Mouse (Mus musculus) limb, embryonic 12.5 days (tissue): ENCODE measurements around the gene Txnip. TPM values are rescaled to one million over a fixed set of nuclear protein-coding genes. Genes with fewer than 3 reads are reported as not detected.
A peak's percentile ranks its signal among the peaks of the same experiment; 100 is the strongest.
"Not testable (repeated sequence)": the region's sequence is repeated elsewhere in the genome, so short reads cannot be mapped to it uniquely, and the experiment has no call there.

Experiments
- ATAC-seq: fragments of 200-750 bp; cut with Nextera tagmentation; 2 replicates; pipeline ENCODE4 v1.8.0; 2017; ENCODE audit warnings: low read depth, moderate TSS enrichment; ENCODE audit not compliant: insufficient number of reproducible peaks, insufficient read depth, low FRiP score, low TSS enrichment
- H3K27ac ChIP-seq: fragments of 300-500 bp; sonication (generic); 2 replicates; pipeline ENCODE4 v1.5.1; 2016; ENCODE audit warnings: mild to moderate bottlenecking, moderate library complexity
- H3K27me3 ChIP-seq: fragments of 300-500 bp; sonication (generic); 2 replicates; pipeline ENCODE4 v1.6.1; 2016; ENCODE audit warnings: mild to moderate bottlenecking, moderate library complexity
- H3K36me3 ChIP-seq: fragments of 300-500 bp; sonication (generic); 2 replicates; pipeline ENCODE4 v1.6.1; 2016; ENCODE audit warnings: mild to moderate bottlenecking, moderate library complexity
- H3K4me1 ChIP-seq: fragments of 300-500 bp; sonication (generic); replicated peaks from 2 replicates; pipeline ENCODE4 v1.6.1; 2016
- H3K4me2 ChIP-seq: fragments of 300-500 bp; sonication (generic); 2 replicates; pipeline ENCODE4 v1.6.1; 2016; ENCODE audit warnings: mild to moderate bottlenecking, moderate library complexity
- H3K4me3 ChIP-seq: fragments of 300-500 bp; sonication (generic); replicated peaks from 2 replicates; pipeline ENCODE4 v1.5.1; 2016; ENCODE audit warnings: mild to moderate bottlenecking
- H3K9ac ChIP-seq: fragments of 300-500 bp; sonication (generic); replicated peaks from 2 replicates; pipeline ENCODE4 v1.6.1; 2016; ENCODE audit warnings: mild to moderate bottlenecking, moderate library complexity
- H3K9me3 ChIP-seq: fragments of 300-500 bp; sonication (generic); 2 replicates; pipeline ENCODE4 v1.6.1; 2016; ENCODE audit warnings: mild to moderate bottlenecking, moderate library complexity
- WGBS: fragments of 180-500 bp; shearing (Covaris S2); methylation state at CpG from one replicate; pipeline ENCODE4 v1.1.7; 2016; 5-methylcytosine and 5-hydroxymethylcytosine counted together
- polyA plus RNA-seq: library from polyadenylated mRNA; unstranded; fragments of >200 nt; fragmentation: Nextera tagmentation; extraction: Ambion mirVana; gene quantifications from 2 replicates; pipeline ENCODE4 v1.2.1, GENCODE M21; 2016

Txnip gene
- polyA plus RNA-seq, 1 experiment from 2014 or later: 68.2 TPM

DNA sequence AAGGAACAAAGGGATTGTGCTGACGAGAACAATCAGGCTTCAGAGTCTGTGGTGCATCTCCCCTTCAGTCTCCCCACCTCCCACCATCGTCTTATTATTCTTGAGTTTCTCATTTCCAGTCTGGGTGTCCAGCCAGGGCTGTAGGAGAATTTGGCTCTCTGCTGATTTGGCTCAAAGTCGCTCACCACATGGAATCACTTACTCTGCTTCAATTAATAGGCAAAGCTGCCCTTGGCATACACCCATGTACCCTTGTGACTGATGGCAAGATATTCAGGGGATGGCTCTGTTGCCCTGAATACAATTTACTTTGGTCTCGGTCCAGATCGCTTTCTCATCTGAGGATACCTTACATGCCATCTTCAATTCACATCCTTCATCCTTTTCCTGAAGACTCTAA, 45.6 kb downstream of the Txnip start:
- H3K4me3 ChIP-seq: peak overlapping the region; percentile 87
- H3K27me3 ChIP-seq: peaks cover 12% of the 10 kb centered on the region
- 63% methylated on average over 5 of the region's 5 CpGs for WGBS
- H3K9me3 ChIP-seq: no peaks in the 10 kb centered on the region
- ATAC-seq: no peak
- peaks cover 33% of the 10 kb centered on the region for H3K4me1 ChIP-seq
- no peak overlapping the region for H3K27ac ChIP-seq
- H3K9ac ChIP-seq: peak overlapping the region; percentile 96
- H3K36me3 ChIP-seq: peaks cover 10% of the 10 kb centered on the region; the same call in 1 of the 2 replicates
- H3K4me2 ChIP-seq: peak overlapping the region; percentile 78

- not testable (repeated sequence) for H3K36me3 ChIP-seq, H3K27ac ChIP-seq, H3K4me2 ChIP-seq, ATAC-seq, H3K27me3 ChIP-seq, H3K9me3 ChIP-seq, H3K4me3 ChIP-seq, H3K9ac ChIP-seq
- H3K4me1 ChIP-seq: peaks cover 22% of the 10 kb centered on the region
- 86% methylated on average over 4 of the region's 4 CpGs for WGBS
Observed at GRCm38 (mm10) chr3:96606007-96606406, 48.2 kb downstream of the Txnip start.

DNA sequence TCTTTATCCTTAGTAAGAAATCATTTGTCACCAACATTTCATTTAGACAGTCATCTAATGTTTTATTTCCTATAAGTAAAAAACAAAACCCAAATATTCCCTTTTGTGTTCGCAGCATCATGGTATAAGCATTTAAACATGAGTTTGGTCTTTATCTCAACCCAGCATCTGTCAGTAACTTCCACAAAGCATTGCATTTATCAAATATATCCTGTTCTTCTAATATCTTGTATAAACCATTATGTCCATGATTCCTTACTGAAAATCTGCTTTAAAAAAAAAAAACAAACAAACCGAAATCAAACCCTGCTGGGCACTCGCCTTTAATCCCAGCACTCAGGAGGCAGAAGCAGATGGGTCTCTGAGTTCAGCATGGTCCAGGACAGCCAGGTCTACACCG, 48.9 kb downstream of the Txnip start:
- no peak for ATAC-seq
- no peak overlapping the region for H3K4me3 ChIP-seq
- no peak overlapping the region for H3K9ac ChIP-seq
- WGBS: 90% methylated on average over 4 of the region's 4 CpGs
- peaks cover 22% of the 10 kb centered on the region for H3K4me1 ChIP-seq
- H3K27me3 ChIP-seq: no peaks in the 10 kb centered on the region
- H3K9me3 ChIP-seq: no peaks in the 10 kb centered on the region
- no peak overlapping the region for H3K4me2 ChIP-seq
- no peak overlapping the region for H3K27ac ChIP-seq
- peaks cover 13% of the 10 kb centered on the region; the same call in 1 of the 2 replicates for H3K36me3 ChIP-seq

Other genes with a start within 250 kb of the Txnip start
- not detected in 2 replicates for gene BC107364, start 105.7 kb upstream of the Txnip start, polyA plus RNA-seq
- 7.8 and 8.5 TPM in 2 replicates for gene Hfe2, start 32.8 kb upstream of the Txnip start, polyA plus RNA-seq
- 0.72 and 1.5 TPM in 2 replicates for gene Gm16253, start 19.0 kb downstream of the Txnip start, polyA plus RNA-seq
- gene Polr3gl, start 36.2 kb downstream of the Txnip start, polyA plus RNA-seq: 48.5 and 50.4 TPM in 2 replicates
- gene Ankrd34a, start 38.7 kb downstream of the Txnip start, polyA plus RNA-seq: 1.5 and 2.2 TPM in 2 replicates
- gene Lix1l, start 43.2 kb downstream of the Txnip start, polyA plus RNA-seq: 5.7 and 6.8 TPM in 2 replicates
- 176 and 192 TPM in 2 replicates for gene Rbm8a, start 72.0 kb downstream of the Txnip start, polyA plus RNA-seq
- gene Pex11b, start 77.4 kb downstream of the Txnip start, polyA plus RNA-seq: 53.9 and 55.3 TPM in 2 replicates
- 0.06 and 0.17 TPM in 2 replicates for gene Gm42957, start 77.5 kb downstream of the Txnip start, polyA plus RNA-seq
- gene Itga10, start 87.6 kb downstream of the Txnip start, polyA plus RNA-seq: 0.76 and 1.5 TPM in 2 replicates
- gene Ankrd35, start 112.2 kb downstream of the Txnip start, polyA plus RNA-seq: 0.69 and 0.85 TPM in 2 replicates
- gene Pias3, start 138.4 kb downstream of the Txnip start, polyA plus RNA-seq: 70.2 and 70.8 TPM in 2 replicates
- 13.5 and 13.7 TPM in 2 replicates for gene Nudt17, start 150.6 kb downstream of the Txnip start, polyA plus RNA-seq
- gene Polr3c, start 169.7 kb downstream of the Txnip start, polyA plus RNA-seq: 38.9 and 40.5 TPM in 2 replicates
- gene Rnf115, start 169.7 kb downstream of the Txnip start, polyA plus RNA-seq: 64.4 and 66.0 TPM in 2 replicates